Mouse (Mus musculus) bone marrow macrophage, adult 2 months (primary cell): ENCODE measurements at regions not wholly inside any gene's neighbourhood (a gene's known extent, or its start where the extent isn't known, plus 50 kb on each side); places are given as distances from the start of the nearest gene placed in this dataset.

ENCODE experiments used
- H3K27ac ChIP-seq: 2 replicates; pipeline ENCODE4 v1.5.1; 2012; ENCODE audit warnings: low read depth, low read length; ENCODE audit not compliant: insufficient read depth
- H3K4me1 ChIP-seq: 2 replicates; pipeline ENCODE4 v1.6.1; 2012; ENCODE audit warnings: low read length; ENCODE audit not compliant: control insufficient read depth, insufficient read depth
- H3K4me3 ChIP-seq: 2 replicates; pipeline ENCODE4 v1.5.1; 2012; ENCODE audit warnings: mild to moderate bottlenecking, low read length, moderate library complexity; ENCODE audit not compliant: insufficient read depth
- CTCF ChIP-seq: IDR thresholded peaks from 2 replicates; pipeline ENCODE4 v1.5.1; 2012; ENCODE audit warnings: low read depth, mild to moderate bottlenecking, low read length, moderate library complexity
- POLR2A ChIP-seq: IDR thresholded peaks from 2 replicates; pipeline ENCODE4 v1.6.1; 2012; ENCODE audit warnings: mild to moderate bottlenecking, low read depth, low read length, borderline replicate concordance

DNA sequence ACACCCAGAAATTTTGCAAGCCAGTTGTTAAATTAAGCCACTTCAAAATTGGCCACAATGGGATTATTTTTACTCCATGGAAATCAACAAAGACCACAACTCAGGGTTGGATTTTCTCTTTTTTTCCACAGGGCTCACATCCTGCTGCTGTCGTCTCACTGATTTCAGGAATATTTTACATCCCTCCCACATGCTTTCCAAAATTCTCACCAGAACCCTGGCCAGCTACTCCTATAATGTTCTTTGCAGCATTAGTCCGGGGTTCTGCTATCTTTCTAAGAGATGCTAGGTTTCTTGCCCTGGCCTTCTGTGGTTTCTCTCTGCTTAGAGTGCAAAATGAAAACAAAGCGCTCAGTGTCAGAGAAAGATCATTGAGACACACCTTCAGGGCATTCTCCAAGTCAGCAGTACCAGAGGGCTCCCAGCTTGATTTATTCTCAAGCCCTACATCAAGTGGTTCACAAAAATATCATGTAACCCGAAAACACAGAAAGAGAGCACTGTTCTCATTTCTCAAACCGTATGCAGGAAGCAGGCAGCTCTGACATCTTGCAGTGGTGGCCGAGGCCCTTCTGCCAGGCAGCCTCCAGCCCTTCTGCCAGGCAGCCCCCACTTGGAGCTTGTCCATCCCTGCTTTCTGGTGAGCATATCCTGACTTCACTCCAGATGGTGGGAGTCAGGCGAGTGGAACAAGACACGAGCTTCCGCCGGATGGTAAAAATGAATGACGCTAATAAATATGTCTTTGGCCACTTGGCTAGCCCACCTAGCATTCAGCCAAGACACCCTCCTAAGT lies 158.1 kb upstream of the Cdyl start:
- H3K4me1 ChIP-seq, result no peaks in the 10 kb centered on the region
- no peak overlapping the region for H3K4me3 ChIP-seq
- TF ChIP-seq CTCF, result no peak
- TF ChIP-seq POLR2A, result no peak
- no peak overlapping the region for H3K27ac ChIP-seq

DNA sequence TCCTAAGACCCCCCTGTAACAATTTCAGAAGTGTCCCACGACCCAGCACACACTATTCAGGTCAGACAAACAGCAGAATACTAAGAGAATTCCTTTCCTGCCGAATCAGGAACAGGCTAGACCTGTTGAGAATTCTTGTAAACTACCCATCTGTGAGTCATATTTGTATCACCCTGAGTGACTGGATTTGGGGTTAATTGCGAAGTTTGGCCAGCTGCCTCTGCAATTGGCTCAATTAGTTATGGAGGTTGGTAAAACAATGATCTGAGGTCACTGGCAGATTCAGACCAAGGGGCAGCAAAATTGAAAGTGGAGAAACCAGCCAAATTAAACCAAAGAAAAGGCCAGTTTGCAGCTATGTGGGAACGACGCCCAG lies 157.5 kb upstream of the Cdyl start:
- H3K27ac ChIP-seq, result no peak overlapping the region

DNA sequence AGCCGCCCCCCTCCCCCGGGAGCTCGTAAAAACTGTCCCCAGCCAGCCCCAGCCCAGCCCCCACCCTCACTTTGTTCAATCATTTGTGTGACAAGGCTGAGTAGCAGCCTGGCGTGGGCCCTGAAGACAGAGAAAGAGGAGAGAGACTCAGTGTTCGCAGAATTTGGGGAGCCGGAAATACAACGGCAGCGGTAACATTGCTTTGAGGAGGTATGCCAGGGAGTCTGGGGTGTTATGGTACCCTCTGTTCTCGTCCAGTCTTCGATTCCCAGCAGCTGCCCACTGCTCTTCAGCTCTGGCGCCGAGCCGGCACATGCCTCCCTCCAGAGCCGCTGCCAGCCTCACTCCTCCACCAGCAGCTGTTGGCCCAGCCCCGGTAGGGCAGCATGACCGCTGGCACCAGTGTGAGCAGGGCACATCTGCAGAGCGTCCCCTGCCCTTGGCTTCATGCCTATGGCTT lies 156.2 kb upstream of the Cdyl start:
- no peak overlapping the region for H3K27ac ChIP-seq
- H3K4me3 ChIP-seq, result no peak overlapping the region
- no peaks in the 10 kb centered on the region for H3K4me1 ChIP-seq
- TF ChIP-seq CTCF, result no peak
- no peak for TF ChIP-seq POLR2A

More for the DNA sequence above, 157.5 kb upstream of the Cdyl start:
- no peaks in the 10 kb centered on the region for H3K4me1 ChIP-seq
- TF ChIP-seq CTCF (no peak), POLR2A (no peak)
- H3K4me3 ChIP-seq, result no peak overlapping the region

DNA sequence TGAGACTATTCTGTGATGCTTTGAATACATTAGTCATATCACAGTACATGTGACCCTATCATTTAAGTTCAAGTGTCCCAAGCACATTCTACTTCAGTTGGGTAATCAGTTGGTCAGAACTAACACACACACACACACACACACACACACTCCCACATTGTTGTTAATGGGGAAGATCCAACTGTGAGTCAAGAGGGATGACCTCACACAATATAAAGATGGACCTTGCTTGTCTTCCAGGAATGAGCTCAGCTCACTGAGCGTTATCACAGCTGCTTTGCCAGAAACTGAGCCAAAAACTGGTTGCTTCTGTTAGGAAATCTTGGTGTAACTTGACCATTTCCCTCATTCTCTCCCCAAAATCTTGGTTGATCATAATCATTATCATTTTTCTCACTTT lies 152.4 kb upstream of the Cdyl start:
- Histone ChIP-seq H3K4me3 (no peak overlapping the region), H3K4me1 (no peaks in the 10 kb centered on the region), H3K27ac (no peak overlapping the region)
- TF ChIP-seq POLR2A (no peak), CTCF (no peak)

DNA sequence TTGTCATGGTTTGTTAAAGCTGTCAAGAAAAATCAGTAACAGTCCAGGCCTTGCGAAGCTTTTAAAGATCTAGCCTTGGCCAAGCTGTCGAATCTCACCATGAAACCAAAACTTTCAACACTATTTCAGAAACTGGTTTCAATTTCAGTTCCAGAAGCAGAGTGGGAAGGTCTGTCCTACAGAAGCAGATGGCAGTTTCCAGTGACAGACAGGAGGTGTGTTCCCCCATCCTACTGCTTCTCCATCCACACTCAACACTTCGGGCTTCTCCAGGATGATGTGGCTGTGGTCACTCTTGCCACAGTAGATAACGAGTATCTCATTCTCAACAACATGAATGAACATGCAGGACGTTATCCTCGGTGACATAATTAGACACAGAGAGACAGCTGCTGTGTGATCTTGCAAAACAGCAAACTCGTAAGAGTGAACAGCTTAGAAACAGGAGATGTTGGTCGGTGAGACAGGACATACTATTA lies 147.6 kb upstream of the Cdyl start:
- no peak overlapping the region for H3K4me3 ChIP-seq
- no peak overlapping the region for H3K27ac ChIP-seq
- H3K4me1 ChIP-seq, result 0 out of 2 replicates have a peak, but pooled peaks cover 2% of the 10 kb centered on the region
- no peak for TF ChIP-seq POLR2A

DNA sequence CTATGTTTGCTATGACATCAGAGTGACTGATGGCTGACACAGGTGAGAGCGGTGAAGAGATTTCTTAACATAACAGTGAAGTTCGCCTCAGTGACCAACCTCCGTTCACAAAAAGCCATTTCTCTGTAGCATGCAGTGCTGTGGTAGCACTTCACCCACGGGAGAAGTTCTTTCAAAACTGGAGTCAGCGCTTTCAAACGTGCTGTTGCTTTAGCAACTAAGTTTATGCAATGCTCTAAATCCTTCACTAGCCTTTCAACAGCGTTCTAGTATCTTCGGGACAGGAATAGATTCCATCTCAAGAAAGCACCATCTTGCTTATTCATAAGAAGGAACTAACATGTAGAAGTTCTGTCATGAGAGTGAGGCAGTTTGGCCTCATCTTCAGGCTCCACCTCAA lies 146.5 kb upstream of the Cdyl start:
- Histone ChIP-seq H3K27ac (no peak overlapping the region), H3K4me1 (0 out of 2 replicates have a peak, but pooled peaks cover 2% of the 10 kb centered on the region), H3K4me3 (no peak overlapping the region)
- no peak for TF ChIP-seq CTCF
- no peak for TF ChIP-seq POLR2A

DNA sequence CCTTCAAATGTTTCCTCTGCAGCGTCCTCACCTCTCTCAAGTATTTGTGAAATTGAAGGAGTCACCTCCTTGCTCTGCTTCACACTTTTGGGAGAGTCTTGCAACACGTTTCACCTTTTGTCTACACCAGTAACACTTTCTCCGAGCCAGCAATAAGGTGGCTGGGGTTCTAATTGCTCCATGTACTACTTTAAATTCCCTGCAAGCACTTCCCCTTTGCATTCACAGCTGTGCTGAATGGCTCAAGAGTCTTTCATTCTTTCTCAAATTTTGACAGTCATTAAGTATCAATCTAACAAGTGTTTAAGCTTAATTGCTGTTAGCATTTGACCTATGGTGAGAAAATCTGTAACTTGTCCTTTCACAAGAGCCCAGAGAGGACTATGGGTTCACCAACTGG lies 144.3 kb upstream of the Cdyl start:
- Histone ChIP-seq H3K27ac (no peak overlapping the region), H3K4me3 (no peak overlapping the region), H3K4me1 (0 out of 2 replicates have a peak, but pooled peaks cover 2% of the 10 kb centered on the region)
- TF ChIP-seq CTCF (no peak), POLR2A (no peak)

DNA sequence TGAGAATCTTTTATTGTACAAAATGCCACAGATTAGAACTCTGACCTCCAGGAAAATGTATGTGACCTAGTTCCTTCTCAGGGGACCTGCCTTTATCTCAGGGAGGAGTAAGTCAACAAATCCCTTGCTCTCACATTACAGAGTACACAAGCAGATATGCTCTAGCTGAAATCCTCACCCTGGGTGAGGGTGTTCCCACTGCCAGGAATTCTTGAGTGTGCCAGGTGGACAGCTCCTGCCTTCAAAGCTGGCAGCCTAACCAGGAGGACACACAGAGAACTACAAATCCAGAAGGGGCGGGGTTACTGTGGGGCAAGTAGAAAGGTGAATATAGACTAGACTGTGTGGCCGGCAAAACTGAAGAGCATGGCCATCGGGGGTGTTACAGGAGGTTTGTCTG lies 141.9 kb upstream of the Cdyl start:
- no peak overlapping the region for H3K4me3 ChIP-seq
- H3K4me1 ChIP-seq, result 0 out of 2 replicates have a peak, but pooled peaks cover 2% of the 10 kb centered on the region
- H3K27ac ChIP-seq, result no peak overlapping the region
- TF ChIP-seq CTCF (no peak), POLR2A (no peak)

DNA sequence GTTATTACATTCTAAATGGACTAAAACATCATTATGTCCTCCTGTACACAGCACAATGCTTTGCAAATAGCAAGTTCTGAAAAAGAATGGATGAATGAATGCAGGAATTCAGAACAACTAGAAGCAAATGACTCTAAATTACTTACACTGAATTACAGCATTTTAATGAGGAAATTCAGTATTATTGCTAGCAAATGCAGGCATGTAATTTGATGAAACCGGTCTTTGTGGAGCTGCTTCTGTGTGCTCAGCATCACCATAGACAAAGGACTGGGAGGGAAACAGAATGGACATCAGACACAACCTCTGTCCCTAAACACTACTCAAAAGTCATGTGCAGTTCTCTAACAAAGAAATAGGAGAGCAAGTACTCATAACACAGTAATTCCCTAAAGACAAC lies 137.4 kb upstream of the Cdyl start:
- no peak for TF ChIP-seq CTCF
- TF ChIP-seq POLR2A, result no peak
- Histone ChIP-seq H3K4me1 (no peaks in the 10 kb centered on the region), H3K27ac (no peak overlapping the region), H3K4me3 (no peak overlapping the region)

DNA sequence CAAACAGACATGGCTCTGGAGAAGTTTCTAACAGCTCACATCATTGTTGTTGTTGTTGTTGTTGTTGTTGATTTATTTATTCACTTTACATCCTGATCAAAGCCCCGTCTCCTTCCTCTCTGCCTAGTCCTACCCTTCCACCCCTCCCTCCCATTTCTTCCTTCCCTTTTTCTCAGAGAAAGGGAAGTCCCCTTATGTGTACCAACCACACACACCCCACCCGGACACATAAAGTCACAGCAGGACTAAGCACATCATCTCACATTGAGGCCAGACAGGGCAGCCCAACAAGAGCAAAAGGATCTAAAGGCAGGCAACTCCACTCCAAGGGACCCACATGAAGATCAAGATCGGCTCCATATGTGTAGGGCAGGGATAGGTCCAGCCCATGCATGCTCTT lies 130.1 kb upstream of the Cdyl start:
- Histone ChIP-seq H3K4me1 (peaks cover 10% of the 10 kb centered on the region), H3K4me3 (no peak overlapping the region), H3K27ac (no peak overlapping the region)
- TF ChIP-seq POLR2A, result no peak
- TF ChIP-seq CTCF, result no peak

DNA sequence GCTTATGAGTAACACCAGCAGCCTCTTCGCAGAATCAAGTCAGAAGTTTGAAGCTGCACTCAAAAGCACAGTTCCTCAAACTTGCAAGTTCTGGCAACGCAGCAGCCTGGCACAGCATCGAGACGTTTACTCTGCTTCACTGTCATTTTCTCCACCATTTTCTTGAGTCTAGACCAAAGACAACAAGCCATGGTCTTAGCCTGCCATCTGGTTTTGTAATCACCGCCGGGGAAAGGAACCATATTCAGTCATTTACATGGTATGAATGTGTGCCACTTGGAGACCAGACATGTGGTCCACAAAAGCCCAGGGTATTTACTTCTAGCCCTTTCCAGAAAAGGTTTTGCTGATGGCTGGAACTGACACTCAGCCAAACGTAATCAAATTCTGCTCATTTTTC lies 122.5 kb upstream of the Cdyl start:
- TF ChIP-seq CTCF, result no peak
- Histone ChIP-seq H3K4me3 (no peak overlapping the region), H3K4me1 (peaks cover 3% of the 10 kb centered on the region; the same call in 1 of the 2 replicates), H3K27ac (no peak overlapping the region)
